25 mouse cellular contexts compared by ENCODE assay signal in genomic region chr10:58709021-58709420, GRCm38 (mm10). TPM values are rescaled to one million over a fixed set of nuclear protein-coding genes. Genes with fewer than 3 reads are reported as not detected.
"Had no signal": no experiment of that assay in that cellular context is flagged by ENCODE, and none has a peak within 500 bp of the region (broad histone marks: within the 10 kb centered on the region; RNA-seq: fewer than 3 reads in every experiment).

No protein-coding gene starts in this region.

- ATAC-seq: lung, postnatal 0 days; midbrain, embryonic 13.5 days; midbrain, embryonic 15.5 days had no signal

- H3K4me2 ChIP-seq: lung, embryonic 15.5 days; midbrain, embryonic 11.5 days; midbrain, embryonic 13.5 days; midbrain, embryonic 15.5 days; neural tube, embryonic 12.5 days; stomach, embryonic 15.5 days had no signal

- H3K36me3 ChIP-seq: lung, embryonic 15.5 days; midbrain, embryonic 13.5 days; midbrain, embryonic 15.5 days; neural tube, embryonic 12.5 days; stomach, embryonic 15.5 days had no signal

- H3K9me3 ChIP-seq: lung, embryonic 15.5 days; midbrain, embryonic 13.5 days; midbrain, embryonic 15.5 days; neural tube, embryonic 12.5 days; stomach, embryonic 15.5 days had no signal

- H3K9ac ChIP-seq: lung, embryonic 15.5 days; midbrain, embryonic 13.5 days; midbrain, embryonic 15.5 days; neural tube, embryonic 12.5 days; stomach, embryonic 15.5 days had no signal

- DNase-seq: lung, adult 2 months; lung, postnatal 14 days; lung, postnatal 36 days; right cerebral cortex, postnatal 14 days; thymus, adult 2 months; thymus, postnatal 25 days; thymus, postnatal 4 days had no signal

- H3K4me1 ChIP-seq: megakaryocyte, embryonic 14.5 days; midbrain, embryonic 13.5 days; midbrain, embryonic 15.5 days; neural tube, embryonic 12.5 days had no signal

- H3K27ac ChIP-seq: lung, embryonic 15.5 days; macrophage; midbrain, embryonic 13.5 days; midbrain, embryonic 15.5 days; neural tube, embryonic 12.5 days; stomach, embryonic 15.5 days; stomach, postnatal 0 days had no signal

- H3K27me3 ChIP-seq: lung, embryonic 15.5 days; midbrain, embryonic 13.5 days; midbrain, embryonic 15.5 days; stomach, embryonic 15.5 days had no signal

- H3K4me3 ChIP-seq: lung, embryonic 15.5 days; midbrain, embryonic 13.5 days; midbrain, embryonic 15.5 days; neural tube, embryonic 12.5 days; stomach, embryonic 15.5 days had no signal

RNA-seq across cellular contexts. Expression of gene Gm17542, which starts 9.0 kb away (rescaled TPM):
- total RNA-seq: megakaryocyte progenitor cell, adult 5-6 weeks; midbrain, postnatal 0 days; monocyte, adult 5-6 weeks; neutrophil, adult 5-6 weeks had no signal
- polyA plus RNA-seq: lung, adult 2 months; lung, embryonic 15.5 days; lung, postnatal 0 days; macrophage; midbrain, embryonic 11.5 days; midbrain, embryonic 13.5 days; midbrain, embryonic 15.5 days; midbrain, postnatal 0 days; neural tube, embryonic 12.5 days; neural tube, embryonic 14.5 days; spleen, adult 2 months; stomach, embryonic 15.5 days; stomach, postnatal 0 days; testis, adult 2 months; thymus, adult 2 months; urinary bladder, adult 2 months had no signal

RNA-seq across cellular contexts. Expression of gene Edar, which starts 33.6 kb away (rescaled TPM):
- total RNA-seq: megakaryocyte progenitor cell, adult 5-6 weeks; monocyte, adult 5-6 weeks; neutrophil, adult 5-6 weeks had no signal
- polyA plus RNA-seq: macrophage had no signal
